Mouse (Mus musculus): ENCODE measurements around the gene Alppl2. TPM values are rescaled to one million over a fixed set of nuclear protein-coding genes. Genes with fewer than 3 reads are reported as not detected.

Gene Alppl2
- polyA plus RNA-seq, 1 experiment = not detected

GRCm38 (mm10) chr1:87111719-87112354 is 22.1 kb upstream of the Alppl2 start:
- Histone ChIP-seq H3K27me3 (ENCODE audit: control insufficient read depth, insufficient read depth, low read length, poor library complexity, severe bottlenecking) (no peaks in the 10 kb centered on the region; the same call in 1 of the 2 replicates), H3K9me3 (replicated peaks; ENCODE audit: control insufficient read depth, insufficient read depth, low read length, poor library complexity, severe bottlenecking) (no peaks in the 10 kb centered on the region), H3K27ac (ENCODE audit: insufficient read depth, low read length) (no peak overlapping the region), H3K36me3 (ENCODE audit: control insufficient read depth, insufficient read depth, low read length, poor library complexity, severe bottlenecking) (no peaks in the 10 kb centered on the region), H3K9ac (ENCODE audit: low read depth, poor library complexity, severe bottlenecking) (no peak overlapping the region), H3K4me1 (ENCODE audit: control insufficient read depth, insufficient read depth, low read length) (no peaks in the 10 kb centered on the region), H3K4me3 (ENCODE audit: low read depth, low read length) (no peak overlapping the region)
- TF ChIP-seq POLR2A (IDR thresholded peaks at IDR 0.05; ENCODE audit: insufficient read depth, low read length) (no peak), CTCF (IDR thresholded peaks at IDR 0.05; ENCODE audit: low read depth, low read length) (peak; percentile 59)

DNA sequence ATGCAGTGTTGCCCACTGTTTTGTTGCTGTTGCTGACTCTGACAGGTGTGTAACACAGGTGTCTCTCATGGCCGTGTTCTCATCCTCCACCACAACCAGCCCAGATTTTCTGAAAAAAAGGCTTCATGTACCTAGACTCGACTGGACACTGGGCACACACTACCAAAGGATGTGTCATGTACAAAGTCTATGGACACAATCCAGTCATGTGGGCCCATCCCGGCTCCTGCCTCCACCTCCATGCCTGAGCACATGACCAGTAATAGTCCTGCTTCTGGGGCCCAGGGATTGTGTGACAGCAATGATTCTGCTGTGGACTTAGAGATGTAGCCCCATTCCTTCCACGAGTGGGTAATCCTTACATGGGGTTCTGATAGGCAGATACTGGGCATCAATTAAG is 18.8 kb upstream of the Alppl2 start:
- Histone ChIP-seq H3K27me3 (ENCODE audit: control insufficient read depth, insufficient read depth, low read length, poor library complexity, severe bottlenecking) (no peaks in the 10 kb centered on the region), H3K36me3 (ENCODE audit: control insufficient read depth, insufficient read depth, low read length, poor library complexity, severe bottlenecking) (no peaks in the 10 kb centered on the region), H3K9ac (ENCODE audit: low read depth, poor library complexity, severe bottlenecking) (no peak overlapping the region), H3K27ac (ENCODE audit: insufficient read depth, low read length) (no peak overlapping the region), H3K4me1 (ENCODE audit: control insufficient read depth, insufficient read depth, low read length) (no peaks in the 10 kb centered on the region), H3K9me3 (replicated peaks; ENCODE audit: control insufficient read depth, insufficient read depth, low read length, poor library complexity, severe bottlenecking) (no peaks in the 10 kb centered on the region), H3K4me3 (ENCODE audit: low read depth, low read length) (no peak overlapping the region)
- TF ChIP-seq EP300 (IDR thresholded peaks at IDR 0.05; ENCODE audit: insufficient read depth, low read depth, low read length) (no peak), CTCF (IDR thresholded peaks at IDR 0.05; ENCODE audit: low read depth, low read length) (no peak), POLR2A (IDR thresholded peaks at IDR 0.05; ENCODE audit: insufficient read depth, low read length) (no peak)

DNA sequence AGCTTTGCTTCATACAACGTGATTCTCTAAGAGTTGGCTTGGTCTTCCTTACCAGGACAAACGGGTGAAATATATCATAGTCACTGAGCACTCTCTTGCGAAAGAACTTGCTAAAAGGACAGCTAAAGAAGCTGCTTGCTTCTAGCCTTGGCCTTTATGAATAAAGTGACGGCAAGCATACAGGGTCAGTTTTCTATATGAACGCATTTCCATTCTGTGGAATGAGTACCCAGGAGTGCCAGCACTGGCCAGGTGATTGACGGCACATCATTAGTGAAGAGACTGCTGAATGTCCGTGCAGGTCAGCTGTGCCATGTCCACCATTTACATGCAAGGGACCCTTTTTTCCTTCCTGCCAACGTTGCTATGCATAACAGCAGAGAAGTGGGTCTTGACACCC is 16.8 kb upstream of the Alppl2 start:
- Histone ChIP-seq H3K9ac (ENCODE audit: low read depth, poor library complexity, severe bottlenecking) (no peak overlapping the region), H3K9me3 (replicated peaks; ENCODE audit: control insufficient read depth, insufficient read depth, low read length, poor library complexity, severe bottlenecking) (no peaks in the 10 kb centered on the region), H3K36me3 (ENCODE audit: control insufficient read depth, insufficient read depth, low read length, poor library complexity, severe bottlenecking) (no peaks in the 10 kb centered on the region), H3K4me3 (ENCODE audit: low read depth, low read length) (no peak overlapping the region), H3K4me1 (ENCODE audit: control insufficient read depth, insufficient read depth, low read length) (no peaks in the 10 kb centered on the region), H3K27ac (ENCODE audit: insufficient read depth, low read length) (no peak overlapping the region), H3K27me3 (ENCODE audit: control insufficient read depth, insufficient read depth, low read length, poor library complexity, severe bottlenecking) (no peaks in the 10 kb centered on the region)
- TF ChIP-seq EP300 (IDR thresholded peaks at IDR 0.05; ENCODE audit: insufficient read depth, low read depth, low read length) = no peak
- no peak for TF ChIP-seq POLR2A (IDR thresholded peaks at IDR 0.05; ENCODE audit: insufficient read depth, low read length)
- no peak for TF ChIP-seq CTCF (IDR thresholded peaks at IDR 0.05; ENCODE audit: low read depth, low read length)

GRCm38 (mm10) chr1:87103936-87104335 is 14.2 kb upstream of the Alppl2 start:
- H3K4me3 ChIP-seq (ENCODE audit: low read depth, low read length) = no peak overlapping the region
- no peaks in the 10 kb centered on the region for H3K9me3 ChIP-seq (replicated peaks; ENCODE audit: control insufficient read depth, insufficient read depth, low read length, poor library complexity, severe bottlenecking)
- H3K36me3 ChIP-seq (ENCODE audit: control insufficient read depth, insufficient read depth, low read length, poor library complexity, severe bottlenecking) = no peaks in the 10 kb centered on the region
- H3K27ac ChIP-seq (ENCODE audit: insufficient read depth, low read length) = no peak overlapping the region
- no peaks in the 10 kb centered on the region for H3K4me1 ChIP-seq (ENCODE audit: control insufficient read depth, insufficient read depth, low read length)
- no peak overlapping the region for H3K9ac ChIP-seq (ENCODE audit: low read depth, poor library complexity, severe bottlenecking)
- no peak for TF ChIP-seq POLR2A (IDR thresholded peaks at IDR 0.05; ENCODE audit: insufficient read depth, low read length)
- no peak for TF ChIP-seq EP300 (IDR thresholded peaks at IDR 0.05; ENCODE audit: insufficient read depth, low read depth, low read length)
- no peak for TF ChIP-seq CTCF (IDR thresholded peaks at IDR 0.05; ENCODE audit: low read depth, low read length)
- H3K27me3 ChIP-seq (ENCODE audit: control insufficient read depth, insufficient read depth, low read length, poor library complexity, severe bottlenecking) = no peaks in the 10 kb centered on the region

DNA sequence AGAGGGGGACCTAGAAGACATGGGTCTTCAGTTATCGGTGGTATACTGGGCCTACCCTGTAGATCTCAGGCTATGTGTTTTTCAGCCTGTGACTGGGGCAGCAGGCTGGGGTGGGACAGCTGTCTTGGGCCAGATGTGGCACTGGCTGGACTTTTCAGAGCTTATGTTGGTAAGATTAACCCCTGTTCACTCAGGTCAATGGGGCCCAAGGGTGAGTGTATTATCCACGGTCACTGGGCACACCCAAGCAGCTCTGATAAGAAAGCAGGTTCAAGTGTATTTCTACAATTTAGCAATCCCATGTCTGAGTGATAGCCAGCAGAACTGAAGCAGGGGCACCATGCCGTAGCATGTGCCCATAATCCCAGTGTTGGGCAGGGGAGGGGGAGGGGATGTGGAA is 12.4 kb upstream of the Alppl2 start:
- no peak for TF ChIP-seq EP300 (IDR thresholded peaks at IDR 0.05; ENCODE audit: insufficient read depth, low read depth, low read length)
- no peak for TF ChIP-seq CTCF (IDR thresholded peaks at IDR 0.05; ENCODE audit: low read depth, low read length)
- no peak for TF ChIP-seq POLR2A (IDR thresholded peaks at IDR 0.05; ENCODE audit: insufficient read depth, low read length)
- no peak overlapping the region for H3K27ac ChIP-seq (ENCODE audit: insufficient read depth, low read length)
- no peaks in the 10 kb centered on the region for H3K9me3 ChIP-seq (replicated peaks; ENCODE audit: control insufficient read depth, insufficient read depth, low read length, poor library complexity, severe bottlenecking)
- H3K9ac ChIP-seq (ENCODE audit: low read depth, poor library complexity, severe bottlenecking) = no peak overlapping the region
- H3K4me3 ChIP-seq (ENCODE audit: low read depth, low read length) = no peak overlapping the region
- H3K4me1 ChIP-seq (ENCODE audit: control insufficient read depth, insufficient read depth, low read length) = no peaks in the 10 kb centered on the region
- H3K27me3 ChIP-seq (ENCODE audit: control insufficient read depth, insufficient read depth, low read length, poor library complexity, severe bottlenecking) = no peaks in the 10 kb centered on the region
- no peaks in the 10 kb centered on the region for H3K36me3 ChIP-seq (ENCODE audit: control insufficient read depth, insufficient read depth, low read length, poor library complexity, severe bottlenecking)

GRCm38 (mm10) chr1:87101411-87101810 is 11.7 kb upstream of the Alppl2 start, which contains the start of gene Alpi:
TSS of gene Alpi (minus strand) at chr1:87101606.
- H3K4me3 ChIP-seq (ENCODE audit: low read depth, low read length) = no peak within 1 kb of the TSS
- H3K9me3 ChIP-seq (replicated peaks; ENCODE audit: control insufficient read depth, insufficient read depth, low read length, poor library complexity, severe bottlenecking) = no peaks in the 10 kb centered on the region
- no peak within 1 kb of the TSS for H3K27ac ChIP-seq (ENCODE audit: insufficient read depth, low read length)
- no peaks in the 10 kb centered on the region for H3K36me3 ChIP-seq (ENCODE audit: control insufficient read depth, insufficient read depth, low read length, poor library complexity, severe bottlenecking)
- no peaks in the 10 kb centered on the region for H3K4me1 ChIP-seq (ENCODE audit: control insufficient read depth, insufficient read depth, low read length)
- TF ChIP-seq CTCF (IDR thresholded peaks at IDR 0.05; ENCODE audit: low read depth, low read length) (no peak), POLR2A (IDR thresholded peaks at IDR 0.05; ENCODE audit: insufficient read depth, low read length) (no peak), EP300 (IDR thresholded peaks at IDR 0.05; ENCODE audit: insufficient read depth, low read depth, low read length) (no peak)
- no peak within 1 kb of the TSS for H3K9ac ChIP-seq (ENCODE audit: low read depth, poor library complexity, severe bottlenecking)
- H3K27me3 ChIP-seq (ENCODE audit: control insufficient read depth, insufficient read depth, low read length, poor library complexity, severe bottlenecking) = no peaks in the 10 kb centered on the region

Data from ES-Bruce4 (cell line).